Mouse (Mus musculus): ENCODE measurements around the gene Cfap36.

Gene Cfap36

DNA sequence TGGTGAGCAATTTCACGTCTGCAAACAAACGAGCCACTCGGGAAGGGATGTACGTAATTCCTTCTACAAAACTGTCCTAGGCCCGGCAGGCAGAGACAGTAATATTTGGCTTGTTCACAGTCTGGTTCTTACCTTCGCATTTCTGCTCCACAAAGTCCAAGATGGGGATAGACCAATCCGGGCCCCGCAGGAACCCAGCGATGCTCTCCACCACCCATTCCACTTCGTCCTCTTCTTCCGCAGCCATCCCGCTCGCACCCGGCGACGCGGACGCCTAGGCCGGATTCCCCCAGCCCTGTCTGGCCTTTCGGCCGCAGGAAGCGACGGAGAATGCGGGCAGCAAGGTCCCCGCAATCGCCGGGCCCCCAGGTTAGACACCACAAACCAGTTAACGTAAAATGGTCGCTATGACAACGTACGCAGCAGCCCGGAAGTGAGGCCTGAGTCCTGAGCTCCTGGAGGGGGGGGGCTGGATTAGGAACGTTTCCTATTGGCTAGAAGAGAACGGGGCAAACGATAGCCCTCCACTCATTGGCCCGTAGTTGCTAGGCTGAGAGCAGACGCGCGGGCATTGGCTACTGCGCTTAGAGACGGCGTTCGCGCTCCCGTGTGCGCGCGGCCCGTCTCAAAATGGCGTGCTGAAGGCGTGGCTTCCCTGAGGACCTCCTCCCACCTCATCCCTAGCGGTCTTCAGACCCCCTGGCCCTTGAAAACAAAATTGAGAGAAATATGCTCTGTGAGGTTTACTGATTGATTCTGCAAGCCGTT, at the start of gene Cfap36:
TSS of gene Cfap36 (minus strand) at position 527 of the 768 bp plus-strand sequence.
- peak; percentile 96 for DNase-seq (ENCODE audit: low read depth, low spot score)

DNA sequence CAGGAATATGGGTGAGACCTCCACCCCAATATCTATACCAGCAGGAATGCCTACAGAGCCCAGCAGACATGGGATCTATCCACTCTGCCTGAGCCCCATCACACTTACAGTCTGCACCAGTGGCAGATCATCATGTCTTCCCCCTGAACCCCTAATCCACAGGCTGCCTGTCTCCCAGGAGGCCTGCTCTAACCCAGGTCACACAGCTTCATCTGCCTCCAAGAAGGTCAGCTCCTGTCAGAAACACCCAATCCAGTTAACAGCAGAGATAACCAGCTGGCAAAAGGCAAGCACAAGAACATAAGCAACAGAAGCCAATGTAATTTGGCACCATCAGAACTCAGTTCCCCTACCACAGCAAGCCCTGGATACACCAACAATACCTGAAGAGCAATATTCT, 40.1 kb upstream of the Cfap36 start:
- no peak for DNase-seq (ENCODE audit: low read depth, low spot score)

DNA sequence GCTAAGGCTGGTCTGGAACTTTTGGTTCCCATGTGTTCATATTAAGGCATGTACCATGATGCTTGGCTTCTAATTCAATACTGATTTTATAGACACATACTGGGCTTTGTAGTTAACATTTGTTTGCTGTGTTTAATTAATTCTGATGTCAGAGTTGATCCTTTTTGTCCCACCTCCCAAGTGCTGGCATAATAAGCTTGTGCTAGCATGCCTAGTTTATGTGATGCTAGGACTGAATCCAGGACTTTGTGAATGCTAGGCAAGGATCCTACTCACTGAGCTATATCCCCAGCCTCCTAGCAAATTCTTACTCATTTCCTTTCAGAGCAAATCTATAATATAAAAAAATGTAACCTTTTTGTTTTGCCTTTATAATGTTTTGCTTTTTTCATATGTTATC, 38.8 kb upstream of the Cfap36 start:
- DNase-seq (ENCODE audit: low read depth, low spot score), result no peak

DNA sequence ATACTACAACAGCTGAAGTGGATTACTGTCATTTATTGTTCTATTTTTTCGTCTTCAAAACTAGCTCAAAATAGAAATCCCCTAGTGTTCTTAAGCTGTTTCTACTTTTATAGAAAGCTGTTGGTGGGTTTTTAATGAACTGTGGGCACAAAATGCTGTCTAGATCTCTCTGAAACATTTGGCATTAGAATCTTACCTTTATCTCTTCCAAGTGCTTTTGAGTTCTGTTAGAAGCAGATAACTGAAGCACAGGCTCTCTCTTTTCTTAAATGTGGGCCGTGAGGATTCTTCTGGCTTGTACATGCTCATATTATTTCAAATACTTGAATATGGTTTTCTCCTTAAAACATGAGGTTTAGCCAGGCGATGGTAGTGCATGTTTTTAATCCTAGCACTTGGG, 27.5 kb upstream of the Cfap36 start:
- no peak for DNase-seq (ENCODE audit: low read depth, low spot score)

DNA sequence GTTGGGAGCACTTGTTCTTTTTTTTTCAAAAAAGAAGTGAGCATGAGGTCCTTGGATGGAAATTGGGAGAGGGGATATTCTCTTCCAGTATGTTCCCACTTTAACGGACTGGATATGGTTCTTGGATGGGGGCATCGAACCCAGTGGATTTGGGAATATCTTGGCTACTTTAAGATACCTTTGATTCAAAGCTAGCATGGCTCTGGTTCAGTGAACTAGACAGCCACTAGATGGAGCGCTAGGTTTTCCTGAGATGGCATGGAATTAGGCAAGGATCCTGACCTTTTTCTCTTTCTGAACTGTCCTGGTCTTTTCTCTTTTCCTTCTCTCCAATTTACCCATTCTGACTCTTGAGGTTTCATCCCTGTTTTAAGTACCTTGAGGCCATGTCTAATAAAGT, 20.6 kb upstream of the Cfap36 start:
- peak; percentile 44 for DNase-seq (ENCODE audit: low read depth, low spot score)

DNA sequence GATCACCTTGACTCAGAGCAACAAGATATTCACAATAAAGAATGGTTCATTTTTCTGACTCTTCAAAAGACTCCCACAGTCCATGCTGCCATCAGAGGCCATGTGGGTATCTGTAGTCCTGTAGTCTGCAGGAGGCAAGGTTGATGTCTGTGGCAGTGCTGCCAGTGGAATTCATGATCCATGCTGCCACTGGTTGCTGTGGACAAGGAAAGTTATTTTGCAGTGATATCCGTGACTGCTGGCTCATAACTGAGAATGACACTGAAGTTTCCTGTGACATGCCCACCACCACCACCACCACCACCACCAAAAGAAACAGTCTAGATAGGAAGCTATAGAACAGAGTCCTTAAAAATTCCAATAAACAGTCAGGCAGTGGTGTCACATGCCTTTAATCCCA, 7.4 kb upstream of the Cfap36 start:
- no peak for DNase-seq (ENCODE audit: low read depth, low spot score)

DNA sequence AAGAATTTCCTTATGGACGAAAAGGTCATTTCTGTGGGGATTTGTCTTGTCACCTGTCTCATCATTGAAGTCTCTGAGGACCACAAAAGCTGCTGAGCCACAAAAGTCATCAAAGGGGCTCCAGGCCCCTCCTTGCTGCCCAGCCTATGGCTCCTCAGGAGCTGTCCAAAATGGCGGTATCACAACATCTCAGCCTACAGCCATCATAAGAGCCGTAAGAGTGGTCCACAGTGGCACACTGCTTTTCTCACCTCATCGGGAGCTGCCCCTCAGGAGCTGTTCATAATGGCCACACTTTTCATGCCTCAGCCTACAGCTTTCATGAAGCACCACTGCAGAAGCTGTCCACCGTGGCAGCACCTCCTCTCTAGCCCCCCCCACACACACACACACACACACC, 1.2 kb upstream of the Cfap36 start:
- DNase-seq (ENCODE audit: low read depth, low spot score), result no peak

DNA sequence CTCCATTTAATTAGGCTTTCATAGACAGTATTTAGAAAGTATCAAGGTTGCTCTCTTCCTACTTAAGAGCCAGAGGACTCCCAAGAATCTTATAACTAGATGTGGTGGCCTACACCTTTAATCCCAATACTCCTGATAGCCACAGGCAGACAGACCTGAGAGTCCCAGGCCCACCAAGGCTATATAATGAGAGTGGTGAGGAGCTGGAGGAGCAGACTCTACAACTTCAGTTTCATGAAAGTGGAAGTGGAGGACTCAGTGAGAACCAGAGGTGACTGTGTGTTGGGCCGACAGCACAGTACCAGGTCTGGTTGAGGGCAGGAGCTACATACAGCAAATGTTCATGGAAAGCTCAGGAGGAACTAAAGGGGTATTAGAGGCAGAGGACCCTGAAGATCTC, 516 bp upstream of the Cfap36 start:
- DNase-seq (ENCODE audit: low read depth, low spot score), result no peak

DNA sequence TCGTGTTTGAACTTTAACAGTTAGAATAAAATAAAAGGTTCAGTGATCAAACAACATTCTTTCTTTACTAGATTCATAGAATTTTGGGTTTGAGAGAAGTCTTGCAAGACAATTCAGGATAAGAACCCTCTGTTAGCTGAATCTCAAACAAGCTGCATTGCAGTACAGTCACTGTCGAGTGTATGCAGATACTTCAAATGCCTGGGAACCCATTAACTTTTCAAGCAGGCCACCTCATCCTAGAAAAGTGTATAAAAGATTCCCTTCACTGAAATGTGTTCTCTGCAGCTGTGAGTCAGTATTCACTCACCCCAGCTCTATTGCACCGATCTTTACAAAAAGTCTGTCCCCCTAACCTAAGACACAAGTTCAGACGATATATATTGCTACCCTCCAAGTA, 1.2 kb downstream of the Cfap36 start:
- no peak for DNase-seq (ENCODE audit: low read depth, low spot score)

DNA sequence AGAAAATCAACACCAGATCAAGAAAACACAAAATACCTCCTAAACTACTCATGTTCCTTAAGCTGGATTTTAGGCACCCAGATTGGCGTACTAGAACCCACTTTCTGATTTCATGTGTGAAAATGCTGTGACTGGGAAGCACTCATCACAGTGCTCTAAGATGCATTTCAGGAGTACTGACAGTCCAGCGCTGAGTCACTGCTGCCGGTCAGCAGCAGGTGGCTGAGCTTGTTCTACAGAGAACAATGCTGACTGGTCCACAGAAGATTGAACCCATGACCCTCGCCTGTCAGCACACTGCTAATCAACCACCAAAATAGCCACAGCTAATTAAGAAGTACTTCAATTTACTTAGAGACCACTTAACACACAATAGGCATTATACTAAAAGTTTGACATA, 5.2 kb downstream of the Cfap36 start:
- no peak for DNase-seq (ENCODE audit: low read depth, low spot score)

DNA sequence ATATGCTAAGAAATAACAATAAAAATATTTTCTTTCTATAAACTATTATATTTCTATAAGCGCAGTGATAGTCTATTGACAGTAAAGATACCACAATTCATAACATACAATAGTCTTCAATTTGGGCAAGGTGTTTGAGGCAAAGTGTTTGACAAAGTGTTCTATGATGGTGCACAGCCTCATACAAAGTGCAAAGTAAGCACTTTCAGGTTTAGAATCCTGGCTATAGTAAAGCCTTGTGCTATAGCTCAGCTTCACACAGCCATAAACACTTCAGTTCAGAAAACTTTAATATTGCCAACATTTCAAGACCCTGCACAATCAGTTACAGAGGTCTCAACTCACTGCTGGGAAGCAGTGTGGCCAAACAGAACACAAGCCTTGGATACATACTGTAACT, 7.9 kb downstream of the Cfap36 start:
- DNase-seq (ENCODE audit: low read depth, low spot score), result no peak

DNA sequence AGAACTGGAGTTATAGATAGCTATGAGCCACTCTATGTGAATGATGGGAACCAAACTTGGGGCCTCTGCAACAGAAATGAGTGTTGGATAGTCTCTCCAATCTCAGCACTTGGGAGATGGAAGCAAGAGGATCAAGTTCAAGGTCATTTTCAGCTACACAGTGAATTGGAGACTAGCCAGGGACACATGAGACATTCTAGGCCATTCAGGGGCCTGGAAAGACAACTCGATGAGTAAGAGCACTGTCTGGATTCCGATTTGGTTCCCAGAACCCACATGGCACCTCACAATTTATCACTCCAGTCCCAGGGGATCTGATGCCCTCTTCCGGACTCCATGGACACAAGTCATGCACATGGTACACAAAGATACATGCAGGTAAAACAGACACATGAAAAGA, 8.7 kb downstream of the Cfap36 start:
- no peak for DNase-seq (ENCODE audit: low read depth, low spot score)

DNA sequence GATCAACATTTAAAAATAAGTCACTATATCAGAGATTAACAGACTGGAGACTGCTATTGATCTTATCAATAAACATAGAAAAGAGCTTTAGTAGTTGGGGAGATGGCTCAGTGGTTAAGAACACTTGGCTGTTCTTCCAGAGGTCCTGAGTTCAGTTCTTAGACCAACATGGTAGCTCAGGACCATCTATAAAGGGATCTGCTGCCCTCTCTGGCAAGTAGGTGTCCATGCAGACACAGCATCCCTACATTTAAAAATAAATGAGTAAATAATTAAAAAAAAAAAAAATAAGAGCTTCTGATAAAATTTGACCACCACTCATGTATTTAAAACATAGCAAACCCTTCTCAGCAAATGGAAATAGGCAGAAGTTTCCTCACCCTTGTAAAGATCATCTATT, 9.2 kb downstream of the Cfap36 start:
- DNase-seq (ENCODE audit: low read depth, low spot score), result no peak

DNA sequence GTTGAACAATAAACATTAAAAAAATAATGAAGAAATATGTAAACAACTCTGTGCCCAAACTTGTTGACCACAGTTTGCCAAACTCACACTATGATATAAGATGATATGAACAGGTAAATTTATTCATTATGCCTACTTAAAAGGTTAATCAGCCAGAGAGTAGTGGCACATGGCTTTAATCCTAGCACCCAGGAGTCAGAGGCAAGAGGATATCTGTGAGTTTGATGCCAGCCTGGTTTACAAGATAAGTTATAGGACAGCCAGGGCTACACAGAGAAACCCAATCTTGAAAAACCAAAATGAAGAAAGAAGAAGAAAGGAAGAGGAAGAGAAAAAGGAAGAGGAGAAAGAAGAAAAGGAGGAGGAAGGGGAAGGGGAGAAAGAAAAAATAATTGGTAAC, 9.8 kb downstream of the Cfap36 start:
- DNase-seq (ENCODE audit: low read depth, low spot score), result no peak

DNA sequence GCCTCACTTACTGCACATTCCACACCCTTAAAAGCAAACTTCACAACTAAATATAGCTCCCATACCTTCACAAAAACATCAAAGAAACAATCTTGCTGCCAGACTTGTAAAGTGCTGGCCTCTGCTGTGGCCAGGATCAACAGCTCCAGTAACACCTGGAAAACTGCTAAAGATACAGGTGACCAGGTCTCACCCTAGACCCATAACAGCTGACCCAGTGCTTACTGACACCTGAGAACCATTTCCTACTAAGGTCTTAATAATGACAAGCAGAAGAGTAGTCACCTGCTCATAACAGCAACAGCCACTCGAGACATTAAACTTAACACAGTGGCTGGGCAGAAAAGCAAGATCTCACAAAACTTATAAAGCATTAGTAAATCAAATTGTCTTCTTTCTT, 13.6 kb downstream of the Cfap36 start:
- no peak for DNase-seq (ENCODE audit: low read depth, low spot score)

DNA sequence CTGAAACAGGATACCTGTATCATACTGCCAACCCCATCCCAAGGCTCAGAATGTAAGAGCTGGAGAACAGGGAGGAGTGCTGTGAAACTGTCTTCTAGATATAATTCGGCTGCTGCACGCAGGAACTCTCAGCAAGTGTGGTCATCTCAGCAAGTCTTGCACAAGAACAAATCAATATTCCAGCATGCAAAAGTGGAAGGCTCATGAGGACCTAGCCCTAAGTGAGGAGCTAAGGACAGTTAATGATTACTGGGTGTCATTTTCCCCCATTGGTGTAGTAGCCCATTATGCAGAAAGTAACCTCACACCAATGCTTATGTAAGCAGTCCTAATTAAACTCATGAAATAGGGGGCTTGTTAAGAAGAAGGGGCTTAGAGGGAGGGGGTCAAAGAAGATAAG, 18.3 kb downstream of the Cfap36 start:
- no peak for DNase-seq (ENCODE audit: low read depth, low spot score)

DNA sequence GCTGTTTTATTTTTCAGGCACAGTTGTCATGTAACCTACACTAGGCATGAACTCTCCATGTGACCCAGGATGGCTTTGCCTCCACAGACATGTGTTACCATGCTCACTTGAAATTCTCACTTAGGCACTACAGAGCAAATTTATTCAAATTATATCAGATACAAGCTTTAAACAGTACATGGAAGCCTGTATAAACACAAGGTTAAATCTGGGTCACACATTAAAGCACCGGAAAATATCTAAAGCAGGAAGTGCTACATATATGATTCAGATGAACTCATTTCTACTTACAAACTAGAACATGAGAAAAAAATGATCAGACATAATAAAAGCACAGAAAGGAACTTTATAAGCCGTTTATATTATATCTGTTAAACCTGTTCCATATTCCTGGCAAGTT, 22.5 kb downstream of the Cfap36 start:
- no peak for DNase-seq (ENCODE audit: low read depth, low spot score)

DNA sequence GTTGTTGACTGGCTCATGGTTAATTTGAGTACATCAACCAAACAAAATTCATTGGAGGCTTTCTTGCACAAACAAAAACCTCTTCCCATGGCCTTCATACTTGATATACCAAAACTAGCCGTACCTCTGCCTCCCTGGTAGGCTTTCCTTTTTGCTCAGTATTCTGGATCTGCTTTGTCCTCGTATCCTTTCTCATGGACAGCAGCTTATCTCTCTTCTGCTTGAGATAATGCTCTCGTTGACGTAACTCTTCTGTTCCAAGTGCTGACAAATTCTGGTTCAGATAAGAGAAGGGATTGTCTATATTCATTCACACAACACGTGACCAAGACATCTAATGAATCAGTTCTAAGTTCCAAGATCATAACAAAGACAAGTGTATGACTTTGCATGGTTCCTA, 24.9 kb downstream of the Cfap36 start:
- no peak for DNase-seq (ENCODE audit: low read depth, low spot score)

DNA sequence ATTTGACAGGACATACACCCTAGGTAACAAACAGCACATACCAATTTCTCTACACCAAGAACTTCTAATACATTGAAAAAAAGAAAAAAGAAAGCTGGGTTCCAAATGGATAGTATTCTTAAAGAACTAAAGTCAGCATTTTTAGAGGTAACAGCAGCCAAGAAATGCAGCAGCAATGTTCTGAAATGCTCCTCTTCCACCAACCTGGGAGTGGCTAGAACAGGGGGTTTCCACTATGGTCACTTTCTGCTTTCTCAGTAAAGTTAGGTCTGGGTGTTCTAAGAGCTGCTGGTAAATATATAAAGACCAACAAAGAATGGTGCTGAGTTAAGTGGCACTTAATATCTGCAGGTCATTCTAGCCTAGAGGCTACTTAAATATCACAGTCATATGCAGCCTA, 28.2 kb downstream of the Cfap36 start:
- no peak for DNase-seq (ENCODE audit: low read depth, low spot score)

DNA sequence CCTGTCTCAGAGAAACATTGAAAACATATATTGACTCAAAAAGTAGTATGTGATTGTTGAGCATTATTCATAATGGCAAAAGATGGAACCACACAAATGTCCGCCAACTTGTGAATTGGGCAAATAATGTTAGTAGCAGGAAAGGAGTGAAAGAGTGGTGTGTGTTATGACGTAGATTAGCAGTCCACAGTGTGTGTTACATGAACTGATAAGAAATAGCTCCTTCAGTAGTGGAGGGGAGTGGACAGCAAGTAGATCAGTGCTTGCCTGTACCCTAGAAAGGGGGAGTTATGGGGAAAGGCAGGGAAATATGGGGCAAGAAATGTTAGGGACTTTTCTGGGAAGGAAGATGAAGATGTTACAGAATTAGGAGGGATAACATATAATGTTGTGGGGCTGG, 31.0 kb downstream of the Cfap36 start:
- no peak for DNase-seq (ENCODE audit: low read depth, low spot score)

DNA sequence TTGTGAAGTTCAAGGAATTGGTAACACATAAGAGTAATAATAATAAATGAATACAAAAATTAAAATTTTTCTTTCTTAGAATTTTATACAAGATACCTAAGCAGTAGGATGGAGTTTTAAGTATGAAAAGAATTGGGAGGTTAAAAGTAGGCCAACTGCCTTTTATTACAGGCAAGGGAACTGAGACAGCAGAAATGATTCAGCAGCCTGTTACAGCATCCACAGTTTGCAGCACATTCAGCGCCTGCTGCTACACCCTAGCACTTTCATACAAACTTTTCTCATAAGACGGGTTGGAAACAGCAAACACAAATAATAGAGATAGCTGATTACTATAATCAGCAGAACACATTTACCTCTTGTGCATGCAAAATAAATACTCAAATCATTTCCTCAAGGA, 37.4 kb downstream of the Cfap36 start:
- DNase-seq (ENCODE audit: low read depth, low spot score), result no peak

DNA sequence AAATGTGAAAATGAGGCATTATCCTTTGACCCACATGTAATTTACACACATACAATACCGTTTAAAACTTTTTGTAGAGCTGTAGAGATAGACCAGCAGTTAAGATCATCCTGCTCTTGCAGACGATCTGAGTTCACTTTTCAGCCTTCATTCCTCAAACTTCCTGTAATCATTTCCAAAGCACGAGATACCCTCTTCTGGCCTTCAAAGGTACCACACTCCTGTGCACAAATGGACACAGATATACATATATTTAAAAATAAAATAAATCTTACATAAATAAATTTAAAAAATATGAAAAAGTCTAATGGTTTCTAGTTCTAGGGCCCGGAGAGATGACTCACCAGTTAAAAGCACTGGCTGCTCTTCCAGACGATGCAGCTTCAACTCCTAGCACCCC, 43.6 kb downstream of the Cfap36 start:
- no peak for DNase-seq (ENCODE audit: low read depth, low spot score)

DNA sequence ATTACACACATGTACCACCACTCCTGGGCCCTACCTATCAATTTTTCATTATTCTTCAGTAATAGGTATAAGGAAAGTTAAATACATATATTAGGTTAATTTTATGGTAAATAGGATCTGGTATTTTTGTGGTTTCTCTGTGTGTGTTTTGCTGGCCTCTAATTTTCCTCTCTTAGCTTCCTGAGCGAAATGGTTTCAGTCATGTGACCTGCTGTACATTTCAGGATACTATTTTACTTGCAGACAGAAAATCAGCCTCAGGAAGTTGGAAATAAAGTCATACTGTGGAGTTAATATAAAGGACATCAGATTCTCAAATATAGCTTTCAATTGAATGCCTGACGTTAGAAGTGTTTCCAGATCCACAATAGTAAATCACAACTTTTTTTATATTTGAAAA, 58.2 kb downstream of the Cfap36 start:
- DNase-seq (ENCODE audit: low read depth, low spot score), result no peak

DNA sequence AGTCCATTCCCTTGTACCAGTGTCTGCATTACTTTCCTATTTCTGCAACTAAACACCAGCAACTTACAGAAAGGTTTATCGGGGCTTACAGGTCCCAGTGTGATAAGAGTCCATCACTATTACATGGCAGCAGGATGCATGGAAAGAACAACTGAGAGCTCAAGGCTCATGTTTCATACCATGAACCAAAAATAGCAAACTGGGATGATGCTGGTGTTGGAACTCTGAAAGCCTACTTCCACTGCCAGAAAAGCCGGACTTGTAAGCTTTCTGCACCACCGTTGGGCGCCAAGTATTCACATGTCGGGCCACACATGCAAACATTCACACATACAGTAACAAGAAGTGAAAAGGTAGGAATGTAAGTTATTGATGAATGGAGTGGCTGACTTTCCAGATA, 65.5 kb downstream of the Cfap36 start:
- DNase-seq (ENCODE audit: low read depth, low spot score), result no peak
